Mouse (Mus musculus) limb, embryonic 15.5 days (tissue): Measurements from ENCODE around the gene Hist1h4a. TPM values are rescaled to one million over a fixed set of nuclear protein-coding genes. Genes with fewer than 3 reads are reported as not detected.
"Not testable (repeated sequence)": the region's sequence is repeated elsewhere in the genome, so short reads cannot be mapped to it uniquely, and the experiment has no call there.

Experiments
- ATAC-seq: fragments of 200-750 bp; cut with Nextera tagmentation; 2 replicates; pipeline ENCODE4 v1.8.0; 2017; ENCODE audit warnings: low read depth, moderate TSS enrichment; ENCODE audit not compliant: insufficient number of reproducible peaks, low FRiP score, low TSS enrichment
- H3K27ac ChIP-seq: fragments of 300-500 bp; sonication (generic); 2 replicates; pipeline ENCODE4 v1.5.1; 2015; ENCODE audit warnings: moderate library complexity, mild to moderate bottlenecking, inconsistent platforms
- H3K27me3 ChIP-seq: fragments of 300-500 bp; sonication (generic); 2 replicates; pipeline ENCODE4 v1.6.1; 2015; ENCODE audit warnings: inconsistent platforms
- H3K36me3 ChIP-seq: fragments of 300-500 bp; sonication (generic); 2 replicates; pipeline ENCODE4 v1.6.1; 2015; ENCODE audit warnings: inconsistent platforms
- H3K4me1 ChIP-seq: fragments of 300-500 bp; sonication (generic); 2 replicates; pipeline ENCODE4 v1.6.1; 2015; ENCODE audit warnings: inconsistent platforms
- H3K4me2 ChIP-seq: fragments of 300-500 bp; sonication (generic); 2 replicates; pipeline ENCODE4 v1.6.1; 2015; ENCODE audit warnings: mild to moderate bottlenecking, inconsistent platforms
- H3K4me3 ChIP-seq: fragments of 300-500 bp; sonication (generic); 2 replicates; pipeline ENCODE4 v1.5.1; 2015; ENCODE audit warnings: mild to moderate bottlenecking, inconsistent platforms
- H3K9ac ChIP-seq: fragments of 300-500 bp; sonication (generic); 2 replicates; pipeline ENCODE4 v1.6.1; 2015; ENCODE audit warnings: inconsistent platforms
- H3K9me3 ChIP-seq: fragments of 300-500 bp; sonication (generic); 2 replicates; pipeline ENCODE4 v1.6.1; 2016; ENCODE audit warnings: inconsistent platforms
- WGBS: fragments of 180-500 bp; shearing (Covaris S2); methylation state at CpG from one replicate; pipeline ENCODE4 v1.1.7; 2015; 5-methylcytosine and 5-hydroxymethylcytosine counted together
- polyA plus RNA-seq: library from polyadenylated mRNA; unstranded; fragments of >200 nt; fragmentation: Nextera tagmentation; extraction: Ambion mirVana; gene quantifications from 2 replicates; pipeline ENCODE4 v1.2.1, GENCODE M21; 2015

Gene Hist1h4a
- polyA plus RNA-seq = 0.33 and 0.60 TPM in 2 replicates

- Histone ChIP-seq H3K27me3 (no peaks in the 10 kb centered on the region), H3K4me3 (peak within 1 kb of the TSS; percentile 58), H3K27ac (peak within 1 kb of the TSS; percentile 96), H3K9me3 (no peaks in the 10 kb centered on the region), H3K36me3 (no peaks in the 10 kb centered on the region), H3K4me2 (peak within 1 kb of the TSS; percentile 84), H3K4me1 (peaks cover 30% of the 10 kb centered on the region), H3K9ac (peak within 1 kb of the TSS; percentile 33; the same call in 1 of the 2 replicates)
- WGBS = under 1% methylated on average over 69 of the region's 72 CpGs
- peak; percentile 82 for ATAC-seq
Observed at GRCm38 (mm10) chr13:23760972-23761864, at the start of gene Hist1h4a. TSS of gene Hist1h4a (minus strand) at chr13:23761230.

DNA sequence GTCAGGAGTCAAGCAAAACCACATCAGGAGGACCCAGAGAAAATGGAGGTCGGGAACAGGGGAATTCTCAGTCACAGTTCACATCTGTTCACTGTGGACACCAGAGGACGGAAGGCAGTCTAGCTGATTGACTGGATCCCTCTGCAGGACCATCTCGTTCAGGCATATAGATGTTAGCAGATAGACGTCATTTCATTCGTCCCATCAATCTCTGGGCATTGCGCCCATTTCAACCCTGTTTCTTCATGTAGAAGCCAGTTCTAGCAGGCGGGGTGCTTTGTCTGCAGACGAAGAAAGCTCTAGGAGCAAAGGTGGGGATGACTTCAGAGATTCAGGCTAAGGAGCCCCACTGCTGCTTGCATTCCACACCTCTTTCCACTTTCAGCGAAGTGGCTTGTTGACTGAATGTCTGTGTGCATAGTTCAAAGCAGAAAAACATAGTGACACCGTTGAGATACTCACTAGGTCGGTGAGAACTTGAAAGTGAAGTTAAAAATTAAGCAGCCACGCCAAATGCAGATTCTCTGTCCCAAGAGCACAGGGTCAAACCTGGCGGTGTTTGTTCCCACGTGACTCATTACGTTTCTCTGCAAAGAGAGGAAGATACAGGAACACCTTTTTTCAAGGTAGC, 45.5 kb upstream of the Hist1h4a start, which contains the start of gene Slc17a2:
Gene Slc17a2, plus strand, starts transcription at position 572 of the 631 bp plus-strand sequence.
- Histone ChIP-seq H3K4me3 (no peak within 1 kb of the TSS), H3K9me3 (no peaks in the 10 kb centered on the region), H3K27me3 (no peaks in the 10 kb centered on the region), H3K27ac (no peak within 1 kb of the TSS), H3K9ac (no peak within 1 kb of the TSS), H3K4me1 (no peaks in the 10 kb centered on the region), H3K36me3 (no peaks in the 10 kb centered on the region), H3K4me2 (no peak within 1 kb of the TSS)
- 84% methylated on average over 15 of the region's 15 CpGs for WGBS
- ATAC-seq = no peak

- Histone ChIP-seq H3K9me3 (no peaks in the 10 kb centered on the region), H3K27ac (no peak overlapping the region), H3K4me1 (no peaks in the 10 kb centered on the region), H3K4me2 (no peak overlapping the region), H3K9ac (no peak overlapping the region), H3K27me3 (no peaks in the 10 kb centered on the region), H3K4me3 (no peak overlapping the region), H3K36me3 (no peaks in the 10 kb centered on the region)
- no peak for ATAC-seq
- WGBS = 73% methylated on average over 2 of the region's 2 CpGs
Observed at GRCm38 (mm10) chr13:23804532-23804931, 43.5 kb upstream of the Hist1h4a start.

DNA sequence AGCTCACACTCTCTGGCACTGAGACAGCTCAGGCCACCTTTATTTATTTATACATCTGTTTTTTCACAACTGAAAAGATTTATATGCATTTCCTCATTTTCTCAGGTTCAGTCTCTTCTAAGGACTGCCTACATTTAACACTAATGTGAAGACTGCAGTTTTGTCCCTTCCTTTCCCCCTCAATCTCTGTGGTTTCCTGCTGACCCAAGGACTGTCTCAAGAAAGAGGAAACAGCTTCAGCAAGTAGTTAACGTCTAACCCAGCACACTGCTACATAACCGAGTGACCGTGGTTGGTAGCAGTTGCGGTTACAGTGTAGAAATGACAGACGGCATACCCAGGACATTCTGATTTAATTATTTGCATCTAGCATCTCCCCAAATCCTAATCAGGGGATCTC, 38.4 kb upstream of the Hist1h4a start:
- Histone ChIP-seq H3K27me3 (no peaks in the 10 kb centered on the region), H3K27ac (no peak overlapping the region), H3K4me2 (no peak overlapping the region), H3K36me3 (no peaks in the 10 kb centered on the region), H3K9me3 (no peaks in the 10 kb centered on the region), H3K9ac (no peak overlapping the region), H3K4me3 (no peak overlapping the region), H3K4me1 (no peaks in the 10 kb centered on the region; the same call in 1 of the 2 replicates)
- WGBS = 59% methylated on average over 5 of the region's 5 CpGs
- no peak for ATAC-seq

DNA sequence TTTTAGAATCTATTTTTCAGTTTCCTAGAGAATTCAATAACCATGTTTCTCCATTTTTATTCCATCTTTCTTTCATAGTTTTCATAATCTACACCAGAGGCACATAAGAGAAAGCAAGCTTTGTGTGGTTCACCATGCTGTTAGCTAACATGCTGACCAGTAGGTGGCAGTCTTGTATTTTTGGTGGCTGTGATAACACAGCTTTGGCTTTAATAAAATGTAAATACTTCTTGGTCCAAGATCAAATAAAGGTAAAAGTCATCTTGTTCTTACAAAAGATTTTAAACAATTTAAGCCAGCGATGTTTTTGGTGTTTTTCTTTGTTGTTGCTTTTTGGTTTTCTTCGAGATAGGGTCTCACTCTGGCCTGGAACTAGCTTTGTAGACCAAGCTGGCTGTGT, 31.5 kb upstream of the Hist1h4a start:
- no peaks in the 10 kb centered on the region for H3K27me3 ChIP-seq
- H3K9me3 ChIP-seq = no peaks in the 10 kb centered on the region
- no peak overlapping the region for H3K4me2 ChIP-seq
- no peak overlapping the region for H3K9ac ChIP-seq
- no peak for ATAC-seq
- no peak overlapping the region for H3K4me3 ChIP-seq
- H3K27ac ChIP-seq = no peak overlapping the region
- H3K36me3 ChIP-seq = no peaks in the 10 kb centered on the region
- no peaks in the 10 kb centered on the region for H3K4me1 ChIP-seq
- WGBS = 42% methylated on average over 2 of the region's 2 CpGs

DNA sequence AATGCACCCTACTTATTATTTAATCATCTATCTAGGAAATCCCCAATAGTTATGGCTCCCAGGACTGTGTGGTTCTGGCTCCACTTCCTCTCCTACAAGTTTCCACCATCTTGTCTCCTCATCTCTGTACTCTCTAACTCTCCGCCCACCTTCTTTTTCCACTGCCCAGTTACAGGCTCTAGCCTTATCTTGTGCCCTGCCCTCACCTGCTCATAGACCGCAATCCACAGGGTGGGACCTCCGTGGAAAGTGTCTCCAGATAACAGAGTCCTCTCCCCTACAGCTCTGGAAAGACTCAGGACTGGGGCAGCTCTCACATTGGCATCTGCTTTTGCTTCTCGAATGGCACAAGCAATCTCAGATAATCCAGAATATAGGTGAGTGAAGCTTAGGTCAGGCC, 18.0 kb upstream of the Hist1h4a start:
- Histone ChIP-seq H3K4me2 (no peak overlapping the region), H3K4me1 (no peaks in the 10 kb centered on the region), H3K36me3 (no peaks in the 10 kb centered on the region), H3K9me3 (no peaks in the 10 kb centered on the region), H3K4me3 (no peak overlapping the region), H3K27ac (no peak overlapping the region), H3K9ac (no peak overlapping the region), H3K27me3 (no peaks in the 10 kb centered on the region)
- WGBS = 79% methylated on average over 4 of the region's 4 CpGs
- no peak for ATAC-seq

GRCm38 (mm10) chr13:23778339-23778738, 17.3 kb upstream of the Hist1h4a start:
- Histone ChIP-seq H3K9me3 (no peaks in the 10 kb centered on the region), H3K27ac (no peak overlapping the region), H3K9ac (no peak overlapping the region), H3K4me3 (no peak overlapping the region), H3K4me2 (no peak overlapping the region), H3K27me3 (no peaks in the 10 kb centered on the region), H3K36me3 (no peaks in the 10 kb centered on the region), H3K4me1 (no peaks in the 10 kb centered on the region)
- ATAC-seq = no peak
- 88% methylated on average over 7 of the region's 7 CpGs for WGBS

DNA sequence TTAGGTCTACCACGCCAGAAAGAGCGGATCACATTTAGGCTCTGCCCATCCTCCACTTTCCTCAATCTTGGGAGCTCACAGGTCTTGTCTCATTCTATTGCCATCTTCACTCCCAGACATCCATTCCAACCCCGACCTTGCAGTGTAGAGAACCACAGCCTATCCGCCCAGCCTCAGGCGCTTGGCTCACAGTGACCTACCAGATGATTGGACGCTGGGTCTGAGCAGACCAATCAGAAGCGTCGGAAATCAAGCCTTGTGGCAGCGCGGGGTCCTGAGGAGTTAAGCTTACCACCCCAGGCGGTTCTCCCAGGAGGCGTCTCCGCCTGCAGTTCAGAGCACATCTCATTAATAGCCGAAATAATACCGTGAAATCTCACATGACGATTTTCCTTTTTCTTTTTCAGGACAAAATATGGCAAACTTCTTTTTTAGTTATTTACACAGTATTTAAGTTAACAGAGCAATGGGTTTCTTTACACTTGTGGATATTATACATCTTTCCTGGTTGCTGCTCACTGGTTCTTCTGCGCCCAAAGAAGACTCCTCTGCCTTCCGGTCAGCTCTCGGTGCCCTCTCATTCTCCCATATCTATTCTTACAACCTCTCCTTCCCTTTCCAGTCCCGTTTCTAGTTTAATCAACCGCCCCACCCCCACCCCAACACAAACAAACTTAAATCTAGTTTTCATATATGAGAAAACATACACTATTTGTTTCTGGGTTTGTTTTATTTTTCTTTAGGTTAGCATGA, 11.7 kb upstream of the Hist1h4a start:
- Histone ChIP-seq H3K4me3 (no peak overlapping the region), H3K27me3 (no peaks in the 10 kb centered on the region), H3K4me1 (0 out of 2 replicates have a peak, but pooled peaks cover 3% of the 10 kb centered on the region), H3K9ac (no peak overlapping the region), H3K27ac (no peak overlapping the region), H3K9me3 (no peaks in the 10 kb centered on the region), H3K4me2 (peak overlapping the region; percentile 29), H3K36me3 (no peaks in the 10 kb centered on the region)
- 24% methylated on average over 21 of the region's 21 CpGs for WGBS
- ATAC-seq = no peak

DNA sequence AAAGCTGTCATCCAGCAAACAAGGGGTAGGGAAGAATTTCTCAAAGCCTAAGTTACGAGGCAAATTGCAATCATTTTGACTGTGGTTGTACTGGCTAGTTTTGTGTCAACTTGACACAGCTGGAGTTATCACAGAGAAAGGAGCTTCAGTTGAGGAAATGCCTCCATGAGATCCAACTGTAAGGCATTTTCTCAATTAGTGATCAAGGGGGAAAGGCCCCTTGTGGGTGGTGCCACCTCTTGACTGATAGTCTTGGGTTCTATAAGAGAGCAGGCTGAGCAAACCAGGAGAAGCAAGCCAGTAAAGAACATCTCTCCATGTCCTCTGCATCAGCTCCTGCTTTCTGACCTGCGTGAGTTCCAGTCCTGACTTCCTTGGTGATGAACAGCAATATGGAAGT, 8.6 kb upstream of the Hist1h4a start, which contains the start of gene Trim38:
Gene Trim38, plus strand, starts transcription at position 301 of the 400 bp plus-strand sequence.
- H3K27ac ChIP-seq, H3K9me3 ChIP-seq, H3K36me3 ChIP-seq, ATAC-seq, H3K9ac ChIP-seq, H3K4me2 ChIP-seq, H3K27me3 ChIP-seq, H3K4me1 ChIP-seq, H3K4me3 ChIP-seq: not testable (repeated sequence)
- WGBS = 84% methylated on average over 2 of the region's 2 CpGs

GRCm38 (mm10) chr13:23768834-23769397, 7.9 kb upstream of the Hist1h4a start:
- 50% methylated on average over 5 of the region's 5 CpGs for WGBS
- H3K9ac ChIP-seq = no peak overlapping the region
- H3K27ac ChIP-seq = no peak overlapping the region
- H3K4me2 ChIP-seq = no peak overlapping the region
- H3K27me3 ChIP-seq = no peaks in the 10 kb centered on the region
- peaks cover 10% of the 10 kb centered on the region for H3K4me1 ChIP-seq
- no peaks in the 10 kb centered on the region for H3K9me3 ChIP-seq
- ATAC-seq = no peak
- no peaks in the 10 kb centered on the region for H3K36me3 ChIP-seq
- no peak overlapping the region for H3K4me3 ChIP-seq

- no peak for ATAC-seq
- Histone ChIP-seq H3K4me3 (no peak overlapping the region), H3K36me3 (no peaks in the 10 kb centered on the region), H3K9ac (no peak overlapping the region), H3K4me1 (peaks cover 14% of the 10 kb centered on the region), H3K9me3 (no peaks in the 10 kb centered on the region), H3K27me3 (no peaks in the 10 kb centered on the region), H3K4me2 (no peak overlapping the region), H3K27ac (no peak overlapping the region)
Observed at GRCm38 (mm10) chr13:23766772-23767171, 5.7 kb upstream of the Hist1h4a start.
